Mouse (Mus musculus): ENCODE results near the gene Ptbp1. TPM values are rescaled to one million over a fixed set of nuclear protein-coding genes. Genes with fewer than 3 reads are reported as not detected.

The Ptbp1 gene
- polyA plus RNA-seq, 1 experiment from 2014 or later, result 141 TPM

- no peak for ATAC-seq (ENCODE audit: extremely low read depth, insufficient number of reproducible peaks, low FRiP score, low TSS enrichment)
- Histone ChIP-seq H3K9me3 (no peaks in the 10 kb centered on the region), H3K27me3 (replicated peaks) (no peaks in the 10 kb centered on the region), H3K36me3 (peaks cover 79% of the 10 kb centered on the region), H3K4me3 (no peak overlapping the region), H3K27ac (replicated peaks) (peak overlapping the region; percentile 100), H3K9ac (0 out of 2 replicates have a peak overlapping the region, but pooled peaks have one; percentile 93), H3K4me2 (peak overlapping the region; percentile 99), H3K4me1 (peaks cover 48% of the 10 kb centered on the region)
- 80% methylated on average over 11 of the region's 11 CpGs for whole genome bisulfite sequencing
Measured at GRCm38 (mm10) chr10:79859116-79859515, 4.9 kb downstream of the Ptbp1 start.

GRCm38 (mm10) chr10:79860079-79860911, 6.1 kb downstream of the Ptbp1 start:
- Histone ChIP-seq H3K4me3 (no peak overlapping the region), H3K36me3 (peaks cover 90% of the 10 kb centered on the region), H3K27me3 (replicated peaks) (no peaks in the 10 kb centered on the region), H3K27ac (replicated peaks) (no peak overlapping the region), H3K4me1 (peaks cover 54% of the 10 kb centered on the region), H3K9ac (0 out of 2 replicates have a peak overlapping the region, but pooled peaks have one; percentile 6), H3K9me3 (no peaks in the 10 kb centered on the region), H3K4me2 (no peak overlapping the region)
- ATAC-seq (ENCODE audit: extremely low read depth, insufficient number of reproducible peaks, low FRiP score, low TSS enrichment), result no peak
- 91% methylated on average over 26 of the region's 26 CpGs for WGBS

GRCm38 (mm10) chr10:79861230-79862048, 7.2 kb downstream of the Ptbp1 start:
- no peak overlapping the region for H3K4me3 ChIP-seq
- peaks cover 95% of the 10 kb centered on the region for H3K36me3 ChIP-seq
- ATAC-seq (ENCODE audit: extremely low read depth, insufficient number of reproducible peaks, low FRiP score, low TSS enrichment), result no peak
- H3K27me3 ChIP-seq (replicated peaks), result no peaks in the 10 kb centered on the region
- no peaks in the 10 kb centered on the region for H3K9me3 ChIP-seq
- H3K27ac ChIP-seq (replicated peaks), result no peak overlapping the region
- no peak overlapping the region for H3K9ac ChIP-seq
- H3K4me2 ChIP-seq, result no peak overlapping the region
- WGBS, result 81% methylated on average over 25 of the region's 25 CpGs
- H3K4me1 ChIP-seq, result peaks cover 52% of the 10 kb centered on the region

GRCm38 (mm10) chr10:79862049-79862788, 8.0 kb downstream of the Ptbp1 start:
- Histone ChIP-seq H3K4me3 (no peak overlapping the region), H3K4me2 (no peak overlapping the region), H3K36me3 (peaks cover 88% of the 10 kb centered on the region), H3K27ac (replicated peaks) (no peak overlapping the region), H3K9ac (no peak overlapping the region), H3K9me3 (no peaks in the 10 kb centered on the region), H3K4me1 (peaks cover 45% of the 10 kb centered on the region), H3K27me3 (replicated peaks) (no peaks in the 10 kb centered on the region)
- ATAC-seq (ENCODE audit: extremely low read depth, insufficient number of reproducible peaks, low FRiP score, low TSS enrichment), result no peak
- 91% methylated on average over 23 of the region's 23 CpGs for WGBS

- no peaks in the 10 kb centered on the region for H3K27me3 ChIP-seq (replicated peaks)
- WGBS, result 69% methylated on average over 10 of the region's 10 CpGs
- peaks cover 81% of the 10 kb centered on the region for H3K36me3 ChIP-seq
- H3K9ac ChIP-seq, result no peak overlapping the region
- H3K9me3 ChIP-seq, result no peaks in the 10 kb centered on the region
- H3K27ac ChIP-seq (replicated peaks), result no peak overlapping the region
- ATAC-seq (ENCODE audit: extremely low read depth, insufficient number of reproducible peaks, low FRiP score, low TSS enrichment), result no peak
- H3K4me3 ChIP-seq, result no peak overlapping the region
- peaks cover 38% of the 10 kb centered on the region for H3K4me1 ChIP-seq
- no peak overlapping the region for H3K4me2 ChIP-seq
Measured at GRCm38 (mm10) chr10:79862925-79863324, 8.7 kb downstream of the Ptbp1 start.

- WGBS, result 49% methylated on average over 10 of the region's 10 CpGs
- no peaks in the 10 kb centered on the region for H3K9me3 ChIP-seq
- peaks cover 21% of the 10 kb centered on the region for H3K4me1 ChIP-seq
- H3K4me2 ChIP-seq, result no peak overlapping the region
- H3K27me3 ChIP-seq (replicated peaks), result no peaks in the 10 kb centered on the region
- peak overlapping the region; percentile 38; the same call in 1 of the 2 replicates for H3K9ac ChIP-seq
- no peak overlapping the region for H3K4me3 ChIP-seq
- ATAC-seq (ENCODE audit: extremely low read depth, insufficient number of reproducible peaks, low FRiP score, low TSS enrichment), result no peak
- peaks cover 65% of the 10 kb centered on the region for H3K36me3 ChIP-seq
- peak overlapping the region; percentile 10; the same call in 1 of the 2 replicates for H3K27ac ChIP-seq (replicated peaks)
Measured at GRCm38 (mm10) chr10:79864351-79865188, 10.3 kb downstream of the Ptbp1 start.

- no peak overlapping the region for H3K4me3 ChIP-seq
- H3K4me2 ChIP-seq, result no peak overlapping the region
- no peaks in the 10 kb centered on the region for H3K9me3 ChIP-seq
- peaks cover 59% of the 10 kb centered on the region for H3K36me3 ChIP-seq
- no peak for ATAC-seq (ENCODE audit: extremely low read depth, insufficient number of reproducible peaks, low FRiP score, low TSS enrichment)
- H3K27me3 ChIP-seq (replicated peaks), result no peaks in the 10 kb centered on the region
- peak overlapping the region; percentile 38 for H3K9ac ChIP-seq
- H3K27ac ChIP-seq (replicated peaks), result peak overlapping the region; percentile 10
- peaks cover 15% of the 10 kb centered on the region for H3K4me1 ChIP-seq
- 50% methylated on average over 12 of the region's 12 CpGs for WGBS
Measured at GRCm38 (mm10) chr10:79865189-79865601, 11.0 kb downstream of the Ptbp1 start.

GRCm38 (mm10) chr10:79865801-79866295, 11.6 kb downstream of the Ptbp1 start:
- 66% methylated on average over 19 of the region's 19 CpGs for WGBS
- H3K4me3 ChIP-seq, result no peak overlapping the region
- peaks cover 11% of the 10 kb centered on the region for H3K4me1 ChIP-seq
- 0 out of 2 replicates have a peak overlapping the region, but pooled peaks have one; percentile 38 for H3K9ac ChIP-seq
- H3K27ac ChIP-seq (replicated peaks), result peak overlapping the region; percentile 10
- no peaks in the 10 kb centered on the region for H3K9me3 ChIP-seq
- H3K36me3 ChIP-seq, result peaks cover 52% of the 10 kb centered on the region
- no peak overlapping the region for H3K4me2 ChIP-seq
- no peaks in the 10 kb centered on the region for H3K27me3 ChIP-seq (replicated peaks)
- no peak for ATAC-seq (ENCODE audit: extremely low read depth, insufficient number of reproducible peaks, low FRiP score, low TSS enrichment)

GRCm38 (mm10) chr10:79866601-79867000, 12.4 kb downstream of the Ptbp1 start:
- Histone ChIP-seq H3K9me3 (no peaks in the 10 kb centered on the region), H3K4me1 (peaks cover 11% of the 10 kb centered on the region), H3K27me3 (replicated peaks) (no peaks in the 10 kb centered on the region), H3K36me3 (peaks cover 45% of the 10 kb centered on the region), H3K4me3 (no peak overlapping the region), H3K4me2 (no peak overlapping the region), H3K27ac (replicated peaks) (no peak overlapping the region), H3K9ac (no peak overlapping the region)
- 76% methylated on average over 11 of the region's 11 CpGs for WGBS
- ATAC-seq (ENCODE audit: extremely low read depth, insufficient number of reproducible peaks, low FRiP score, low TSS enrichment), result no peak

- Histone ChIP-seq H3K36me3 (no peaks in the 10 kb centered on the region), H3K4me1 (peaks cover 17% of the 10 kb centered on the region), H3K4me2 (no peak overlapping the region), H3K9ac (no peak overlapping the region), H3K27ac (replicated peaks) (no peak overlapping the region), H3K27me3 (replicated peaks) (peaks cover 18% of the 10 kb centered on the region; the same call in 1 of the 2 replicates), H3K9me3 (no peaks in the 10 kb centered on the region), H3K4me3 (no peak overlapping the region)
- ATAC-seq (ENCODE audit: extremely low read depth, insufficient number of reproducible peaks, low FRiP score, low TSS enrichment), result no peak
- WGBS, result 84% methylated on average over 8 of the region's 8 CpGs
Measured at GRCm38 (mm10) chr10:79871845-79872244, 17.6 kb downstream of the Ptbp1 start.

Data from heart, embryonic 13.5 days (tissue).